Mouse (Mus musculus) activated CD4-positive, CD25-positive, alpha-beta regulatory T cell, adult 4 months (primary cell): Measurements from ENCODE around the gene Gm38393. TPM values are rescaled to one million over a fixed set of nuclear protein-coding genes. Genes with fewer than 3 reads are reported as not detected.

Experiments used
- ATAC-seq: one replicate; pipeline ENCODE4 v1.8.0; 2017
- polyA plus RNA-seq, 2 experiments: library from polyadenylated mRNA; unstranded; fragments of 100-300 nt; shearing (Covaris generic); gene quantifications; one replicate each; pipeline ENCODE4 v1.2.1; 2017

The Gm38393 gene
- polyA plus RNA-seq = not detected

DNA sequence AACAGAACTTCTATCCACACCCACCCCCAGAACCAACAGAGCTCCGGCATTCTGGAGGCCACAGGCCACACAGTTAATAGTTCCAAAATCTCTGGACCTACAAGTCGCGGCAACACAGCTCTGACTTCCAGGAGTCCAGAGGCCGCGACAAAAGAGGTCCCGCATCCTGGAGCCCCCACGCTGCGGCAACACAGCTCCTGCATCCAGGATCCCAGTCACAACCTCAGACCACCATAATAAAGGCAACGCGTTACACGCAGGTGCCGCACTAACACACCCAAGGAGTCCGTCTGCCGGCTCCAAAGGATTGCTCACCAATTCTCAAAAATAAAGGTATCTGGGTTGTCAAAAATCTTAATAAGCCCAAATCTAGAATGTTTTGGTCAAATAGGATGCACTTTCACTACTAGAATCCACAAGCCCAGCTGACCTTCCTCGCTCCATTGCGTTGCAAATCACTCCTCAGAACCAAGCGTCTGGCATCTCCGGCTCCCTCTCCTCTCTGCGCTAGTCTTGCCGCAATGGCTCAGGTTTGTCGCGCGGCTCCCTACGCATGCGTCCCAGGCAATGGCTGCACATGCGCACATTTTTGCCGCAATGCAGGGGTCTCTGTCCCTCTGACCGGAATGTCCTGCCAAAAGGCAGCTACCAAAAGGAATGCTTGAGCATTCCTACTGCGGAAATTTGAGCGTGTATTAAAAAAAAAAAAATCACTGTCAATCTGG, at the start of gene Gm38393, which contains the start of gene Snurf:
TSS of gene Gm38393 (minus strand) at position 459 of the 725 bp plus-strand sequence.
TSS of gene Snurf (minus strand) at position 444 of the 725 bp plus-strand sequence.
- ATAC-seq = no peak

DNA sequence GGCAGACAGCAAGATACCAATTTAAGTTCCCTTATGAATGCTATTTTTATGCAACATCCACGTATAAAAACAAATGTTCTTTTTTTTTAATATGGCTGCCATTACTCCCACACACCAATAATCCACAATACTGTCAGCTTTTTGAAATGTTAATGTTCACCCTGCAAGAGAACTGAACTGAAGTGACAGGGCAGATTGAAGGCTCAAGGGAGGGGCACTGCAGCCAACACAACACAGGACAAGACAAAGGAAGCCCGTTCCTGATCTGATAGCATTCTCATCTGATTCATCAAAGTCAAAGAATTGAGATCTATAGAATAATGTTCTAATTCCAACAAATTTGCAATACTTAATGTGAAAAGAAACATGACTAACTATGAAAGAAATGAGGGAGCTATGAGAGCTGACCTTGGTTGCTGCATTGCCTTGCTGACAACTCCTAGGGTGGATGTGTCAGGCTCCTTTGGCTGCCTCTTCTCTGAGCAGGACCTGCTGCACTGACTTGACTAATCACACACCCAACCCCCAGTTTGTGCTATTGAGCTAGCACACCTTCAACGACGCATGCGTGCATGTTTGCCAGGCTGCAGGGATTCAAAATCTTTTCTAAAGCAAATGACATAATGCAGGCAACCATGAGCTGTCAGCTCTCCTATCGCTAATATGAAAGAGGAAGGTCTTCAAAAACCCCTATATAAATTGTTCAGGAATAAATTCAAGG, 42.8 kb upstream of the Gm38393 start:
- ATAC-seq = no peak

DNA sequence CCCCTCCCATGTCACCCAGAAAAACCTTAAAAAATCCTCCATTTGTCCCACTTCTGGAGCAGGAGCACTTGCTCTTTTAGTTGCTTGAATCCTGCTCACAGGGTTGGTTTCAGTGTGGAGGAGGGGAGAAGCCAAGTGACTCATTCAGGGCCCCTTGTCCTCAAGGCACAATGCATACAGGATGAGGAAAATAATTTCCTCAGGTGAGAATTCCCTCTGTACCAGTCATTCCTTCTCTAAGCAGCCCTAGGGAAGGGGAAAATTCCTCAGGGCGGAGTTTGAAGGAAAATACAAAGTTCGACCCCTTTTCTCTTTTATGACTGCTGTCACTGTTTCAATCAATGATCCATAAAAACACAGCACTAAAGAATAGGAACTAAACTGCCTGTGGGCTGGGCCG, 8.3 kb upstream of the Gm38393 start:
- no peak for ATAC-seq

DNA sequence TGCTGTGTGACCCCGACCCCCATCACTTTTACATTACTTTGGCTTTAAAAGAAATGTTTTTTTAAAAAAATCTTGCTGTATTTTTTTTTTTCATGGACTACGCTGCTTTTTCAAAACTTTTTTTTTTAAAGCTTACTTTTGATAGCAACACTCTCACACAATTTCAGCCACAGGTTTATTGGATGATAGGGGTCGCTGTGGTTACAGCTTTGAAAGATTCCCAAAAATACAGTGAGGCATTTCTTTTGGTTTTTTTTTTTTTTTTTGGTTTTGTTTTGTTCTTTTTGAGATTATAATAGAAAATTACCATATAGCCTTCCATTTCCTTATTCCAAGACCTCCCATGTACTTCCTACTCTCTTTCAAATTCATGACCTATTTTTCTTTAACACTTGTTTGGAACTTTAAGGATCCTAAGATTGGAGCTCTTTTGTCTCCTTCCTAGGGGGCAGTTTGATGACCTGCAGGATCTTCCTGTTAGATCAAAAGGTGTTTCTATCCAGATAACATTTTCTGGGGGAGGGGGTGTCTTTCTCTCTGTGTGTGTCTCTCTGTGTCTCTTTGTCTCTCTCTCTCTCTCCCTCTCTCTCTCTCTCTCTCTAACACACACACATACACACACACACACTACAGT, 3.0 kb upstream of the Gm38393 start:
- ATAC-seq = no peak

DNA sequence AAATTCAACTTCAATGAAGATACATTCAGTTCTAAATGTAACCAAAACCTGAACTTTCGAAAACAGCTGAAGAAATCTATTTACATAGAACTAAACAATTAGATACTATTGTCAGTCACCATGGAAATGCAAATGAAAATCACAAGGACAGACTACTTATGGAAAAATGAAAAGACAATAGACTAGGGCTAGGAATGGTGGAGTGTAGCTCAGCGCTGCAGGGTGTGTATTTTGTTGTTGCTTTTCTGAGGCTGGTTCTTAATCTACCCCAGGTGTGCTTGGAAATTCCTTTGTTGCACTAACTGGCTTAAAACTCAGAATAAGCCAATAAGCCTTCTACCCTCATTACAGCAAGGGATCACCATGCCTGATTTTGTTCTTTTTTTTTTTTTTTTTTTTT, 1.4 kb upstream of the Gm38393 start:
- ATAC-seq = no peak

DNA sequence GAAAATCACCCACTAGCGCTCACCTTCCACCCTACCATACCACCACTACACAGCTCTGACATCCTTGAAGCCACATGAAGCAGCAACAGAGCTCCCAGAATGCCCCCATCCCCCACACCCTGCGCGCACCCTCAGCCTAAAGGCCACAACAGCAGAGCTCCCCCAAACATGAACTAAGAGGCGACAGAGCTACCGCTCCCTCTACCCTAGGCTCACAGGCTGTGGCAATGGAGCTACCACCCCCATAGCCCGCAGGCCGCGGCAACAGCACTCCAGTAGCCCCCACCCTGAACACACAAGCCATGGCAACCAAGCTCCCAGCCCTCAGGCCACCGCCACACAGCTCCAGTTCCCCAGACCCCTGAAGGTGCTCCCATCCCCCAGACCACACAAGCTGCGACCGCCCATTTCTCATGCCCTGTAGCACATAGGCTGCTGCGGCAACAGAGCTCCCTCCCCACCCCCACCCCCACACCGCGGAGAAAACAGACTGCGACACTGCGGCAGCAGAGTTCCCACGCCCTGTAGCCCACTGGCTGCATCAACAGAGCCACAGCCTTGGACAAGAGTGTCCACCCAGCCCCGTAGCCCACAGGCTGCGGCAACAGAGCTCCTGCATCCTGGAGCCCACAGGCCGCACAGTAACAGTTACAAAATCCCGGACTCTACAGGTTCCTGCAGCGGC, 801 bp downstream of the Gm38393 start:
- ATAC-seq = no peak

DNA sequence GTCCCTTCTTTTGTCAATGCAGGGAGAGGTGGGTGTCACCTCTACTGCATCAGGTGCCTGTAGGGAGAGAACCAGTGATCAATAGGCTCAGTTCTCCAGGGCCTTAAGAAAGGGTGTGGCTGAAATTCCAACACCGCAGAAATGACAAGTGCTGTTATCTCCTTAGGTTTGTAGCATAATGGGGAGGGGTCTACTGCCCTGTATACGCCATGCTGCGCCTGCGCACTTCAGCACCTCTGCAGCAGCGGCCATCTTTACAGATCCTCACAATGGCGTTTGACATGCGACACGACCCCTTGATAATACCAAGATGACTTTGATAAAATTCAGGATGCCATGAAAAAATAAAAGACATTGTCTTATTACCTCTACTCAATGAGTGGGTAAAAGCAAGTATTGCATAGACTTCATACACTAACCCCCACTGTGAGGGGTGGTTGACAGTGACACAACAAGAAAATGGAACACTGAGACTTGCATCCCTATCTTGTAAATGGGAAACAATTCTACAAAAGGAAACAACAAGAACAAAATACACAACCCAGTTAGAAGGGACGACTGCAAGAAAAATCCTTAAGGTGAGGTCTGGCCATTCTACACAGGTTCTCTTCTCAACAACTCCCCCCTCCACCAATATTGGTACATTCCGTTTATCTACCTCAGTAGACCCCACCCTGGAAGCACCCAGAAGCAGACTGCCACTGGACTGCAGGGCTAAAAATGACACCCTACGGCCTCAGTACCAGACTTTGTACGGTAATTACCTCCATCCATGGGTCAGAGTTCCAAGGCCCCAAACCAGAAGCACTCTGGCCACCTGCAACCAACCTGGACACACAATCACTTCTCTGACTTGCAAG, 1.6 kb downstream of the Gm38393 start:
- ATAC-seq = no peak

DNA sequence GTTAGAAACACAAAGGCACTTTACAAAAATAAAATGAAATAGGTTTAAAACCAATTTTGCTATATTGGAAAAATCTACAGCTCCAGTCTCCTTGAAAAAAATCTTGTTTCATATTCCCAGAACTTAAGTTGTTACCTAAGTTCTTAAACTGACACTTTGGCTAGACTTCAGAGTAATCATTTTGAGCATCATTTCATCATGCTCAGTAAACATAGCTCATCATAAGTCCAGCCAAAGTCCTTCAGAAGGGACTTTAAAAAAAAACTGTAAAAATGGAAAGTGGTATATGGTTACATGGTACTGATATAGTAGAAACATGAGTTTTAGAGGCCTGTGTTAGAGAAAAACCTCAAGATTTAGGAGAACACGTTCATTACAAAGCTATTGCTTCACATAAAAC, 26.2 kb downstream of the Gm38393 start:
- no peak for ATAC-seq

Other genes with a start within 250 kb of the Gm38393 start
- not detected for gene Snurf, start within 50 bp of the Gm38393 start, polyA plus RNA-seq
- gene Snrpn, start 135.2 kb upstream of the Gm38393 start, polyA plus RNA-seq = not detected